19 mouse cellular contexts compared by ENCODE assay signal in the genomic region with DNA sequence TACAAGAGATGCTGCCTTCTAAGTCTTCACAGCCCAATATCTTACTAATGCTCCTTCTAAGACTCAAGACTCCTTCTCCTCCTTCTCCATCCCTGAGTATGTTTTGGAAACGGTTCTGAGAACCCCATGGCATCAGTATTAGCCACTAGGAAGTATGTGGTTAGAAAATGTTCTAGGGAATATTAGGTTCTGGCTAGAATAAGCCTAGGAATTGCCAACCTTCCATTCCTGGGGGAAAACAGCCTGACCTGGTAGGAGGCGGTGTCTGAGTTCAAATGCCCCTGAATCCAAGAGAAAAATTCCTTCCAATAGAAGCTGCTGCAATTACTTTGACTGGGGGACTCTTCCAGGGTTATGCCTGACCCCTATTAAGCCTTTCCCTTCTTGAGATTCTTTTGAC. TPM values are rescaled to one million over a fixed set of nuclear protein-coding genes. Genes with fewer than 3 reads are reported as not detected.
A peak's percentile ranks its signal among the peaks of the same experiment; 100 is the strongest.
DNase-seq lines count a peak whose midpoint lies in the region; ATAC-seq and TF ChIP-seq lines count a peak whose summit lies in the region.
"Had no signal": no experiment of that assay in that cellular context is flagged by ENCODE, and none has a peak within 500 bp of the region (broad histone marks: within the 10 kb centered on the region; RNA-seq: fewer than 3 reads in every experiment).

No protein-coding gene starts in this region.

- no peak overlapping the region for H3K27ac ChIP-seq in heart, embryonic 10.5 days
- H3K27ac ChIP-seq in lung, embryonic 14.5 days (ENCODE audit: low read depth): peak overlapping the region; percentile 67
- peak overlapping the region; percentile 55; the same call in 1 of the 2 replicates for H3K27ac ChIP-seq in stomach, embryonic 15.5 days
- H3K27ac ChIP-seq: embryonic facial prominence, embryonic 13.5 days; forebrain, embryonic 13.5 days; kidney, postnatal 0 days; liver, embryonic 13.5 days; macrophage; neural tube, embryonic 13.5 days had no signal

- no peak for ATAC-seq in lung, embryonic 14.5 days (ENCODE audit: insufficient read depth)
- no peak for ATAC-seq in stomach, embryonic 15.5 days (ENCODE audit: insufficient read depth, low FRiP score, low read depth)
- ATAC-seq: forebrain, embryonic 13.5 days; hindbrain, embryonic 16.5 days; intestine, postnatal 0 days had no signal

- H3K27me3 ChIP-seq in heart, embryonic 10.5 days (ENCODE audit: insufficient read depth, poor library complexity, severe bottlenecking): no peaks in the 10 kb centered on the region
- no peaks in the 10 kb centered on the region for H3K27me3 ChIP-seq in lung, embryonic 14.5 days (ENCODE audit: insufficient read depth, low read length)
- no peaks in the 10 kb centered on the region for H3K27me3 ChIP-seq in stomach, embryonic 15.5 days (replicated peaks)
- H3K27me3 ChIP-seq: embryonic facial prominence, embryonic 13.5 days; forebrain, embryonic 13.5 days; liver, embryonic 13.5 days; neural tube, embryonic 13.5 days had no signal

- H3K9ac ChIP-seq in lung, embryonic 14.5 days: no peak overlapping the region
- H3K9ac ChIP-seq in stomach, embryonic 15.5 days: no peak overlapping the region
- H3K9ac ChIP-seq: embryonic facial prominence, embryonic 13.5 days; forebrain, embryonic 13.5 days; liver, embryonic 13.5 days; neural tube, embryonic 13.5 days had no signal

- peaks cover 14% of the 10 kb centered on the region for H3K4me1 ChIP-seq in heart, embryonic 10.5 days
- peaks cover 9% of the 10 kb centered on the region; the same call in 1 of the 2 replicates for H3K4me1 ChIP-seq in lung, embryonic 14.5 days (ENCODE audit: insufficient read depth)
- H3K4me1 ChIP-seq in stomach, embryonic 15.5 days: peaks cover 11% of the 10 kb centered on the region

- no peak overlapping the region for H3K4me3 ChIP-seq in heart, embryonic 10.5 days
- no peak overlapping the region for H3K4me3 ChIP-seq in lung, embryonic 14.5 days (ENCODE audit: low read depth, low read length)
- no peak overlapping the region for H3K4me3 ChIP-seq in stomach, embryonic 15.5 days (replicated peaks)
- H3K4me3 ChIP-seq: embryonic facial prominence, embryonic 13.5 days; forebrain, embryonic 13.5 days; liver, embryonic 13.5 days; neural tube, embryonic 13.5 days had no signal

- DNase-seq in heart, adult 11 months: peak; percentile 89
- no peak for DNase-seq in heart, embryonic 10.5 days (ENCODE audit: low spot score)
- no peak for DNase-seq in lung, embryonic 14.5 days
- DNase-seq in lung, postnatal 14 days: no peak
- peak; percentile 75 for DNase-seq in fibroblast of lung, adult 2 months (ENCODE audit: low read depth)
- no peak for DNase-seq in adrenal gland, adult (ENCODE audit: inconsistent age in 2 of 2, low spot score in 1 of 2)
- DNase-seq: B cell, adult 2 months; cerebellum, adult 8-10 months; liver, embryonic 13.5 days; thymus, adult 18-20 months had no signal

- TF ChIP-seq CTCF in lung, embryonic 14.5 days (IDR thresholded peaks at IDR 0.05; ENCODE audit: low read depth): no peak

- H3K4me2 ChIP-seq in lung, embryonic 14.5 days: no peak overlapping the region
- H3K4me2 ChIP-seq in stomach, embryonic 15.5 days: no peak overlapping the region
- H3K4me2 ChIP-seq: embryonic facial prominence, embryonic 13.5 days; forebrain, embryonic 13.5 days; liver, embryonic 13.5 days; midbrain, embryonic 11.5 days; neural tube, embryonic 13.5 days had no signal

- H3K9me3 ChIP-seq in heart, embryonic 10.5 days: 0 out of 2 replicates have a peak, but pooled peaks cover 3% of the 10 kb centered on the region
- H3K9me3 ChIP-seq in lung, embryonic 14.5 days (ENCODE audit: low read depth, low read length): no peaks in the 10 kb centered on the region
- no peaks in the 10 kb centered on the region for H3K9me3 ChIP-seq in stomach, embryonic 15.5 days
- H3K9me3 ChIP-seq: embryonic facial prominence, embryonic 13.5 days; forebrain, embryonic 13.5 days; liver, embryonic 13.5 days; neural tube, embryonic 13.5 days had no signal

- 81% methylated on average over 2 of the region's 2 CpGs for WGBS in heart, embryonic 10.5 days
- 80% methylated on average over 2 of the region's 2 CpGs for WGBS in lung, embryonic 14.5 days
- WGBS in stomach, embryonic 15.5 days: 77% methylated on average over 2 of the region's 2 CpGs

- no peaks in the 10 kb centered on the region for H3K36me3 ChIP-seq in heart, embryonic 10.5 days
- H3K36me3 ChIP-seq in lung, embryonic 14.5 days (ENCODE audit: insufficient read depth): no peaks in the 10 kb centered on the region
- no peaks in the 10 kb centered on the region for H3K36me3 ChIP-seq in stomach, embryonic 15.5 days
- H3K36me3 ChIP-seq: embryonic facial prominence, embryonic 13.5 days; liver, embryonic 13.5 days; neural tube, embryonic 13.5 days had no signal

RNA-seq across cellular contexts. Expression of a gene that starts 24.1 kb away (rescaled TPM):
- 4.4 and 9.3 TPM in 2 replicates for polyA plus RNA-seq in heart, embryonic 10.5 days (2016; fragmentation: Nextera tagmentation; extraction: Ambion mirVana)
- 42.6 and 44.1 TPM in 2 replicates for polyA plus RNA-seq in lung, embryonic 14.5 days (2014; fragmentation: Nextera tagmentation; extraction: Ambion mirVana)
- 16.7 and 18.4 TPM in 2 replicates for polyA plus RNA-seq in stomach, embryonic 15.5 days (2015; fragmentation: Nextera tagmentation; extraction: Ambion mirVana)

Comparison
In these comparisons a context has a peak if more than half of its experiments do, and no peak if none do; other contexts are left out.
1. DNase-seq: peak in heart, adult 11 months (single experiment) and fibroblast of lung, adult 2 months (single experiment); none in heart, embryonic 10.5 days (single experiment), lung, embryonic 14.5 days (single experiment), lung, postnatal 14 days (single experiment) and adrenal gland, adult (0 of 2).